Mouse (Mus musculus): Measurements from ENCODE around the gene Arhgap32. TPM values are rescaled to one million over a fixed set of nuclear protein-coding genes. Genes with fewer than 3 reads are reported as not detected.

The Arhgap32 gene
- polyA plus RNA-seq, 1 experiment, result 1.5 TPM

- TF ChIP-seq USF1 (IDR thresholded peaks at IDR 0.05; ENCODE audit: low read depth), result no peak
- TF ChIP-seq POLR2AphosphoS2 (IDR thresholded peaks at IDR 0.05; ENCODE audit: insufficient read length, low read depth), result no peak
- TF ChIP-seq SRF (IDR thresholded peaks at IDR 0.05; ENCODE audit: control insufficient read depth, insufficient read length, low read depth), result no peak
- TF ChIP-seq MAX (IDR thresholded peaks at IDR 0.05; ENCODE audit: low read depth), result no peak
- no peak for TF ChIP-seq MYOD1 (IDR thresholded peaks at IDR 0.05; ENCODE audit: control insufficient read depth in 1 of 3, insufficient read length in 2 of 3, low read depth in 2 of 3)
- no peak for TF ChIP-seq POLR2A (IDR thresholded peaks at IDR 0.05; ENCODE audit: insufficient read length, low read depth)
- no peak for TF ChIP-seq MYOG (IDR thresholded peaks at IDR 0.05; ENCODE audit: control insufficient read depth in 1 of 3, insufficient read depth in 1 of 3, insufficient read length in 2 of 3, low read depth in 2 of 3)
- TF ChIP-seq TCF3 (IDR thresholded peaks at IDR 0.05; ENCODE audit: insufficient read length, low read depth), result no peak
- no peak for TF ChIP-seq REST (IDR thresholded peaks at IDR 0.05; ENCODE audit: insufficient read depth, insufficient read length)
- TF ChIP-seq TCF12 (IDR thresholded peaks at IDR 0.05; ENCODE audit: insufficient read depth, poor library complexity, severe bottlenecking), result no peak
- no peak for TF ChIP-seq E2F4 (IDR thresholded peaks at IDR 0.05; ENCODE audit: insufficient read depth)
- TF ChIP-seq CEBPB (IDR thresholded peaks at IDR 0.05; ENCODE audit: insufficient read depth, poor library complexity, severe bottlenecking), result no peak
- Histone ChIP-seq H3K79me2 (ENCODE audit: control insufficient read depth, insufficient read depth) (no peaks in the 10 kb centered on the region), H3K27me3 (ENCODE audit: control insufficient read depth, insufficient read depth, insufficient read length) (no peaks in the 10 kb centered on the region), H3K36me3 (ENCODE audit: control insufficient read depth, insufficient read depth) (peaks cover 3% of the 10 kb centered on the region), H3ac (ENCODE audit: control insufficient read depth, insufficient read length) (no peak overlapping the region), H3K4me3 (no peak overlapping the region), H3K4me2 (ENCODE audit: low read depth) (no peak overlapping the region)
Measured at GRCm38 (mm10) chr9:32250486-32250885, 134.6 kb downstream of the Arhgap32 start.

GRCm38 (mm10) chr9:32253721-32254120, 137.8 kb downstream of the Arhgap32 start:
- TF ChIP-seq MYOG (IDR thresholded peaks at IDR 0.05; ENCODE audit: control insufficient read depth in 1 of 3, insufficient read depth in 1 of 3, insufficient read length in 2 of 3, low read depth in 2 of 3) (no peak), CEBPB (IDR thresholded peaks at IDR 0.05; ENCODE audit: insufficient read depth, poor library complexity, severe bottlenecking) (no peak), USF1 (IDR thresholded peaks at IDR 0.05; ENCODE audit: low read depth) (no peak), TCF3 (IDR thresholded peaks at IDR 0.05; ENCODE audit: insufficient read length, low read depth) (no peak), E2F4 (IDR thresholded peaks at IDR 0.05; ENCODE audit: insufficient read depth) (no peak), MAX (IDR thresholded peaks at IDR 0.05; ENCODE audit: low read depth) (no peak), SRF (IDR thresholded peaks at IDR 0.05; ENCODE audit: control insufficient read depth, insufficient read length, low read depth) (no peak), MYOD1 (IDR thresholded peaks at IDR 0.05; ENCODE audit: control insufficient read depth in 1 of 3, insufficient read length in 2 of 3, low read depth in 2 of 3) (no peak), REST (IDR thresholded peaks at IDR 0.05; ENCODE audit: insufficient read depth, insufficient read length) (no peak), POLR2A (IDR thresholded peaks at IDR 0.05; ENCODE audit: insufficient read length, low read depth) (no peak), POLR2AphosphoS2 (IDR thresholded peaks at IDR 0.05; ENCODE audit: insufficient read length, low read depth) (no peak), TCF12 (IDR thresholded peaks at IDR 0.05; ENCODE audit: insufficient read depth, poor library complexity, severe bottlenecking) (no peak)
- H3ac ChIP-seq (ENCODE audit: control insufficient read depth, insufficient read length), result no peak overlapping the region
- no peaks in the 10 kb centered on the region for H3K36me3 ChIP-seq (ENCODE audit: control insufficient read depth, insufficient read depth)
- no peaks in the 10 kb centered on the region for H3K27me3 ChIP-seq (ENCODE audit: control insufficient read depth, insufficient read depth, insufficient read length)
- no peak overlapping the region for H3K4me3 ChIP-seq
- no peak overlapping the region for H3K4me2 ChIP-seq (ENCODE audit: low read depth)
- no peaks in the 10 kb centered on the region for H3K79me2 ChIP-seq (ENCODE audit: control insufficient read depth, insufficient read depth)

GRCm38 (mm10) chr9:32257365-32257764, 141.4 kb downstream of the Arhgap32 start:
- no peaks in the 10 kb centered on the region for H3K36me3 ChIP-seq (ENCODE audit: control insufficient read depth, insufficient read depth)

GRCm38 (mm10) chr9:32257882-32258281, 141.9 kb downstream of the Arhgap32 start:
- H3K27me3 ChIP-seq (ENCODE audit: control insufficient read depth, insufficient read depth, insufficient read length), result no peaks in the 10 kb centered on the region
- H3K36me3 ChIP-seq (ENCODE audit: control insufficient read depth, insufficient read depth), result no peaks in the 10 kb centered on the region
- no peak overlapping the region for H3ac ChIP-seq (ENCODE audit: control insufficient read depth, insufficient read length)
- H3K4me2 ChIP-seq (ENCODE audit: low read depth), result no peak overlapping the region
- no peak overlapping the region for H3K4me3 ChIP-seq
- H3K79me2 ChIP-seq (ENCODE audit: control insufficient read depth, insufficient read depth), result no peaks in the 10 kb centered on the region
- TF ChIP-seq MYOD1 (IDR thresholded peaks at IDR 0.05; ENCODE audit: control insufficient read depth in 1 of 3, insufficient read length in 2 of 3, low read depth in 2 of 3) (no peak), CEBPB (IDR thresholded peaks at IDR 0.05; ENCODE audit: insufficient read depth, poor library complexity, severe bottlenecking) (no peak), TCF3 (IDR thresholded peaks at IDR 0.05; ENCODE audit: insufficient read length, low read depth) (no peak), REST (IDR thresholded peaks at IDR 0.05; ENCODE audit: insufficient read depth, insufficient read length) (no peak), E2F4 (IDR thresholded peaks at IDR 0.05; ENCODE audit: insufficient read depth) (no peak), POLR2A (IDR thresholded peaks at IDR 0.05; ENCODE audit: insufficient read length, low read depth) (no peak), SRF (IDR thresholded peaks at IDR 0.05; ENCODE audit: control insufficient read depth, insufficient read length, low read depth) (no peak), MAX (IDR thresholded peaks at IDR 0.05; ENCODE audit: low read depth) (no peak), TCF12 (IDR thresholded peaks at IDR 0.05; ENCODE audit: insufficient read depth, poor library complexity, severe bottlenecking) (no peak), MYOG (IDR thresholded peaks at IDR 0.05; ENCODE audit: control insufficient read depth in 1 of 3, insufficient read depth in 1 of 3, insufficient read length in 2 of 3, low read depth in 2 of 3) (no peak), USF1 (IDR thresholded peaks at IDR 0.05; ENCODE audit: low read depth) (no peak), POLR2AphosphoS2 (IDR thresholded peaks at IDR 0.05; ENCODE audit: insufficient read length, low read depth) (no peak)

More at GRCm38 (mm10) chr9:32257365-32257764, 141.4 kb downstream of the Arhgap32 start:
- TF ChIP-seq MYOG (IDR thresholded peaks at IDR 0.05; ENCODE audit: control insufficient read depth in 1 of 3, insufficient read depth in 1 of 3, insufficient read length in 2 of 3, low read depth in 2 of 3) (no peak), MYOD1 (IDR thresholded peaks at IDR 0.05; ENCODE audit: control insufficient read depth in 1 of 3, insufficient read length in 2 of 3, low read depth in 2 of 3) (no peak), SRF (IDR thresholded peaks at IDR 0.05; ENCODE audit: control insufficient read depth, insufficient read length, low read depth) (no peak), CEBPB (IDR thresholded peaks at IDR 0.05; ENCODE audit: insufficient read depth, poor library complexity, severe bottlenecking) (no peak), MAX (IDR thresholded peaks at IDR 0.05; ENCODE audit: low read depth) (no peak), REST (IDR thresholded peaks at IDR 0.05; ENCODE audit: insufficient read depth, insufficient read length) (no peak), E2F4 (IDR thresholded peaks at IDR 0.05; ENCODE audit: insufficient read depth) (no peak), POLR2A (IDR thresholded peaks at IDR 0.05; ENCODE audit: insufficient read length, low read depth) (no peak), TCF12 (IDR thresholded peaks at IDR 0.05; ENCODE audit: insufficient read depth, poor library complexity, severe bottlenecking) (no peak), USF1 (IDR thresholded peaks at IDR 0.05; ENCODE audit: low read depth) (no peak), POLR2AphosphoS2 (IDR thresholded peaks at IDR 0.05; ENCODE audit: insufficient read length, low read depth) (no peak), TCF3 (IDR thresholded peaks at IDR 0.05; ENCODE audit: insufficient read length, low read depth) (no peak)
- H3K4me2 ChIP-seq (ENCODE audit: low read depth), result no peak overlapping the region
- H3K27me3 ChIP-seq (ENCODE audit: control insufficient read depth, insufficient read depth, insufficient read length), result no peaks in the 10 kb centered on the region
- H3K4me3 ChIP-seq, result no peak overlapping the region
- no peaks in the 10 kb centered on the region for H3K79me2 ChIP-seq (ENCODE audit: control insufficient read depth, insufficient read depth)
- H3ac ChIP-seq (ENCODE audit: control insufficient read depth, insufficient read length), result no peak overlapping the region
